Mouse (Mus musculus): ENCODE results near the gene Evx1.

Evx1 gene

DNA sequence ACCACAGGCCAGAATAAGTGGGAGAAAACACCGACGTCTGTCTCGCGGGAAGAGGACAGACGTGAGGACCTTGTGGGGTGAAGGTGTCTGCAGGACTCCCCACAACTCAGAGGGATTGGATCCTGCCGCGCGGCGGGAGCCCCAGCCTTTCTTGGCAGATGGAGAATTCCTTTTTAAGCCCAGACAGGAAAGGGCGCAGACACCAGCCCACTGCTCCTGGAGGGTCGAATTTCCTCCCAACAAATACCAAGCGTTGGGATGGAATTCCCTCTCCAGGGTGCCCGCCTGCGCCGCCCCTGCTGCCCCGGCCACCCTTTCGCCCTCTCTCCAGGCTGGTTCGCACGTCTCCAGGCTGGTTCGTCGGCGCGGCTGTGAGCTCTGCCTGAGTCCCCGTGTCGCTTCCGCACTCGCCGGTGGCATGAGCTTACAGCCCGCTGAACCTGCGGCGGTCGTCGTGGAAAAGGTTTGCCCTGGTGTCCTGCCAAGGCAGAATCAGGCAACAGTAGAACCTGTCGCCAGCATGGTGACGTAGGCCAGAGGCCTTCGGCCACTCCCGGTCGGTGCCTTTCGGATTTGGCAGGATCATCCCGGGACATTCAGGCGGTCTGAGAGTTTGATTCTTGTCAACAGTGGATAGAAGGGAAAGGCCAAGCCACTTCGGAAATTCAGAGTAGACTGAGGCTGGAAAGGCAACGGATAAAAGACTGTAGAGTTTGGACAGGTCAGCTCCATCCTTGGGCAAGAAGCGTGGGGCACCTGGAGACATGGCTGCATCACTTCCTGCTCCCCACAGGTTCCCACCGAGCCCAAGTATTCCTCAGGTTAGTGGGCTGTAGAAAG is 22.1 kb upstream of the Evx1 start:
- DNase-seq, result no peak

- no peak for DNase-seq
Measured at GRCm38 (mm10) chr6:52292328-52292727, 21.0 kb upstream of the Evx1 start.

DNA sequence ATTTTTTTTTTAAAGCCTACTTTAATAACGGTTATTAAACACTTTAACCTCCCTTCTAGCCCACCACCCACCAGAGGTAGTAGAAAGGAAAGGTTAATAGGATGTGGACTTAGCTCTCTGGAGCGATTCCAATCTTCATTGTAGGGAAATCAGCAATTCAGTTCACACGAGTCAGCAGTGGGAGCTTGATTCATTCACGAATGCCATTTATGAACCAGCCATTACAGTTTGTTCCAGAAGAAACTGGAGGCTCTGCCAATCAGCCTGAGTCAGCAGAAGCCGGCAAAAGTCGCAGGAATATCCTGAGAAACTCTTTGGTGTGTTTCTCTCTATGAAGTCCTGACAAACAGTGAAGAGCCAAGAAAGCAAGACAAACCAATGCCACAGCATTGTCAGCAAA is 18.7 kb upstream of the Evx1 start:
- DNase-seq, result peak in 1 of 2 experiments; percentile 26

GRCm38 (mm10) chr6:52298511-52298910 is 14.8 kb upstream of the Evx1 start:
- DNase-seq, result peak; percentile 46 to 56

DNA sequence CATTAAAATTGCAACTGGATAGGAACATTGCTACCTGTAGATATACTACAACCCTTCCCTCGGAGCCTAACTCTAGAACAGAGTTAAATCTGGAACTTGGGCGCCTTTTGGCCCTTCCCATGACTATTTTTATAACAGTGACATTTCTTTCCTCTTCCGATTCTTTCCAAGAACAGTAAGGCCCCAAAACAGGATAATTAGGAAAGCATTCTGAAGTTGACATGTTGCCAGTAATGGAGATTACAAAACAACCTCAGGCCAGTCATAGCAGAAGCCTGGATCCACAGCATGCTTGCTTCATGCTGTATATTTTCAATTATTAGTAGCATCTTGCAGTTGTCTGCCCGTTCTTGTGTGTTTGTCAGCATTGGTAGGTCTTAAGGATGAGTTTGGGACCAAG is 12.5 kb upstream of the Evx1 start:
- no peak for DNase-seq

DNA sequence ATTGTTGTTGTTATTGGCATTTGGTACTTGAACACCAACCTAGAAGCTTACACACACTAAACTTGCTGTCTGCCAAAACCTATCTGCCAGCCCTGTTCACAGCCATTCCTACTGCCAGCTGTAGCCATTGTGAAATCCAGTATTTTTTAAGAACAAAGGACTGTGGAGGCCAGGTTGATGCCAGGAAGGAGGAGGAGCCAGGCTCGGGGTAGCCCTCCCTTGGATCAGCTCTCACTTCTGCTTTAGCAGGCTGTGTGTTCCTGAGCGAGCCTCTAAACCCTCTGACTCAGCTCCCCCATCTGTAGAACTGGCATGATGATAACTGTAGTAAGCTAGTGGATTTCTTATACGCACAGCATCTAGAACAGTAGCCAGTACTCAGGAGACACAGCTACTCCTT is 9.9 kb upstream of the Evx1 start:
- no peak for DNase-seq

GRCm38 (mm10) chr6:52305877-52306389 is 7.4 kb upstream of the Evx1 start:
- DNase-seq, result peak; percentile 53 to 77

GRCm38 (mm10) chr6:52309766-52310165 is 3.5 kb upstream of the Evx1 start:
- DNase-seq, result peak; percentile 55 to 64

DNA sequence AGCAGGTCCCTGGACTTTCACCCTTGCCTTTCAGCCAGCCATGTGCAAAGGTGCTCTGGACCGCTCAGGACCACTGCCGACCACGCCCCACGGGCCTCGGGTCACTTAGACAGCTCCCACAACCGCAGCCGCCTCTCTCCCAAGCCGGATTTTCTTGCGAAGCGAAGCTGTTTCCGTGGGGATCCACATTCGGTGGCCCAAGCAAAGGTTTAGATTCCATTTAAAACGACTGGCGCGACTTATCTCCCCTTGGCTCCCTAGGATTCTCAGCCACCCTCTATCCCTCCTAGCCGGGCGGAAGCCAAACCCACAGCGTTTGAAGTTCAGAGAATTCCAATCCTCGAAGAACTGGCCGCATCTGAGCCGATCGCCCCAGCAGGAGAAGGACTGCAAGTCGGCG is 2.9 kb upstream of the Evx1 start:
- DNase-seq, result peak; percentile 71 to 81

DNA sequence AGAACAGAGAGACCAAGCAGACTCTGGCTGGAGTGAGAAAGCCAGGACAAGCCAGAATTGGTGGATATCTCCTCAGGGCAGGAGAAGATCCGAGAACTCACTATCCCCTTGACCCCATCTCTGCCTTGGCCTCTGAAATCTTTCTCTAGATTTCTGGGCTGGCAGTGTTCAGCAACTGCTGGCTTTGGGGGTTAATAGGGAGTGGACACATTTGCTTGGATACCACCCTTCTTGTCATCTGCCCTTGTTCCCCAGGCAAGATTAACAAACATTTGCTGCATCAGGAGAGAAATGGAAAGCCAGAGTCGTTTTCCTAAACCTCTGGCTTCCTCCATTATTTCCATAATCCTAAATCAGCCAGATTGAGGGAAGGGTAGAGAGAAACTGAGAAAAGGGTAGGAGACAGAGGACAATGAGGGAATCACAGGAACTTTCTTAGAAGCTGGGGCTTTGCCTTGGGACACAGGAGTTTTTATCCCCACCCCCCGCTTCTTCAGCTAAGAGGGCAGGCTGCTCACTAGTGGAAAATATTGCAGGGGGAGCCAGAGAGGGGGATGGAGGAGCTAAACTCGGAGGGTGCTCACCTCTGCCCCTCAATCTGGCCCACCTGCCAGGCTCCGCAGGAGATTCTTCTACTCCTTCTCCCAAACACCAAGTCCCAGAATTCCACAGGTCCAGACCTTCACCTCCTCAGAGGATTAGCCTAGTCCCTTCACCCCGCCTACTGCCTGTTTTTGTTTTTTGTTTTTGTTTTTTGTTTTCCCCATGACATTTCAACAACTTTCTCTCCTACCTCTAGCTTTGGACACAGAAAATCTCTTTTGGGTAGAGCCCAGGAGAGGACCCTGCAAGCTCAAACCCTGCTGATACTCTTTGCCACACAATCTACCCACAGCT is 1.4 kb upstream of the Evx1 start:
- no peak for DNase-seq

- peak in 1 of 2 experiments; percentile 6 for DNase-seq
Measured at GRCm38 (mm10) chr6:52312558-52312915, 761 bp upstream of the Evx1 start.

DNA sequence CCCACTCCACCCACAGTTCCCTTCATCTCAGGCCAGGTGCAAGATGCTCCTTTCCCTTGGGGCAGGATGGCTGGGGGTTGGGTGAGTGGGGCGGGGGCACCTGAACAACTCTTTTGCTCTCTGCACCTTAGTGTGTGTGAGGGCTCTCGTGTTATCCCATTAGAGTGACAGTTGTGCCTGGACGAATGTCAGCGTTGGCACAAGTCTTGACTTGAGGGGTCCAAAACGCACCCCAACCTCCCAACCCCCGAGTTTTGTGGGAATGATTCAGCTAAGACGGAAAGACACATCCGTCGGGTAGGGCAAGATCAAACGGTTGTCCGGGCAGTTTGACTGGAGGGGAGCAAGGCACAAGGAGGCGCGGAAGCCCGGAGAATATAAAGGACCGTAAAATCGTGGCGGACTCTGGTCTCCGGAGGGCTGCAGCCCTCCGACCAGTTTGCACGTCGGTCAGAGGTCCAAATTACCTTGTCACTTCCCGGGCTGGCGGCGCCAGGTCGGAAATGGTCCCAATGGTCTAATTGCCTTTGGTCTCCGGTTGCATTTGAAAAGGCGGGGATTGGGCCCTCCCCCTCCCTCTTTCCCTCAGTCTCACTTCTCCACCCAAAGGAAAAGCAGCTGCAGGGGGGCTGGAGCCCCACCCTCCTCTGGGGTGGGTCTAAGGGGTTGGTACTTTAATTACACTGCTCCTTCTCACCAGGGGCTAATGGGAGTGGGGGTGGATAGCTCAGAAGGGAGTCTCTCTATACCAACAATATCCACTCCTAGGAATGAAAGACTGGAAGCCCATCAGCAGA is 1.2 kb downstream of the Evx1 start:
- DNase-seq, result peak in 1 of 2 experiments; percentile 10

GRCm38 (mm10) chr6:52315441-52316412 is 2.4 kb downstream of the Evx1 start:
- DNase-seq, result peak in 1 of 2 experiments; percentile 12

- DNase-seq, result peak in 1 of 2 experiments; percentile 25
Measured at GRCm38 (mm10) chr6:52316413-52317184, 3.3 kb downstream of the Evx1 start.

DNA sequence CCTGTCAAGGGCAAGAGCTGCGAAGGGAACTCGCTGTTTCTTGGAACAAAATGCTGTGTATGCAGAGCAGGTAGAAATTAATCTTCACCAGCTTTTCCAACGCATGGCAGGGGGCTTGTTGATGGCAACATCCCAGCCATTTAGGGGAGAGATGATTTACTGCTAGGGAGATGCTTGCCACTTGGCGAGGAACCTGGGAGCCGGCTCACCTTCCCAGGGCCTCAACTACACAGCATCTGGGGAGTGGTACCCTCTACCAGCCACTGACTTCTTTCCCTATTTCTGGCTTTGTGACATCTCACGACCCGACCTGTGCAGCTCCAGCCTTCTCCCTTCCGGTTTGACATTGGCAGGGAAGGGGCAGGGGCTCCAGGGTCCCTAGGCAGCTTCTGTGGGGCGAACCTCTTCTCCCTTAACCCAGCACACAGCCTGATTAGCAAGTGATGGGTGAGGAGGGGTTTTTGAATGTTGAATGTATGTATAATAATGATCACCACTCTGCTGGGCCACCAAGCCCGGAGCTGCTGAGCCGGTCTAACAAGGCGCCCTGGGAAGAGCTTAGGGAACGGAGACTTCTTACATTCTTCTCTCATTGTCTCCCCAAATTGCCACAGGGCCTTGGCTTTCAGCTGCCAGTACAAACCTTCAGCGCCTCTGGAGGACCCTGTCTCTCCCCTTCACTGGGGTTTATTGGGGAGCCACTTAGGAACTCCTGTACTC is 4.3 kb downstream of the Evx1 start:
- no peak for DNase-seq

DNA sequence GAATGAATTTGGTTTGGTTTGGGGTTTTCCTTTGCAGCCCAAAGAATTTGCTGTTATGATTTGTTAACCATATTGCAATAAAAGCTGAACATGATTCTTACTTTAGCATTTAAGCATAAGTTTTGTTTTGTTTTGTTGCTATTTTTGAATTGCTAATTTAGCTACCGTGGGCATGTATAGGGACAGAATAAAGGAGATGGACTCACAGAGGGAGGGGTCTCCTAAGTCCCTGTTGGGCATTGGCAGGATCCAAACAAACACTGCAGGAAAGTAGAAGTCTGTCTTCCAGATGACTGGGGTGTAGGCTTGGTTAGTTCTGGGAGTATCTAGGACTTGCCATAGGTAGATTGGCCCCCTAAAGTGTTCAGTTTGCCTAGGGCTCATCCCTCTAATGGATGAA is 5.0 kb downstream of the Evx1 start:
- no peak for DNase-seq

DNA sequence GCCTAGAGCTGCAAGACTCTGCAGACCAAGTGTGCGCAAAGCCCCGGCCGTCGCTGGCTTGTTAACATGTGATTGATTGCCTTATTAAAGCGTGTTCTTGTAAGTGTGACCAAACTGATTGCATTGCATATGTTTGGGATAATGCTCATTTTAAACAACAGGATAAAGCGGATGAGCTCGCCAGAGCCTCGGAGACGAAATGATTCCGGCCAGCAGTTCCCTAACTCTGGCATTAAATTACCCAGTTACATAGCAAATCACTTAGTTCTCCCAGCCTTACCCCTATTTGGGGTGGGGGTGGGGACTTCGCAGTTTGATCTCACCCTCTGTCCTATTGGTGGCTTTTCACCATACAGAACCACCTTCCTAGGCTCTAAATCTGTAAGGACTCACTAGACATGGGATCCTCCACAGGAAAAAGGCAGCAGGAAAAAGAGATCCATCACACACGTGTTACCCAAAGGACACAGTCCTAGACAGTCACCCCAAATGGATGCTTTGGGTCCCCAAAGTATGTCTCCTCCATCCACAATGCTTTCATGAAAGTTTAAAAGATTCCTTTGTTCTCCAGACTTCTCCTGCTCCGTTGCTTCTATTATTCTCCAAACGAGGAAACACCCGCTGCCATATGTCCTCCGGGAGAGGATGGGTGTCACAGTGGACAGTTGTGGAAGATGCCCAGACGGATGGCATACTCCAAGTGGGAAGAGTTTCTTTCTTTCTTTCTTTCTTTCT is 6.8 kb downstream of the Evx1 start:
- DNase-seq, result no peak

DNA sequence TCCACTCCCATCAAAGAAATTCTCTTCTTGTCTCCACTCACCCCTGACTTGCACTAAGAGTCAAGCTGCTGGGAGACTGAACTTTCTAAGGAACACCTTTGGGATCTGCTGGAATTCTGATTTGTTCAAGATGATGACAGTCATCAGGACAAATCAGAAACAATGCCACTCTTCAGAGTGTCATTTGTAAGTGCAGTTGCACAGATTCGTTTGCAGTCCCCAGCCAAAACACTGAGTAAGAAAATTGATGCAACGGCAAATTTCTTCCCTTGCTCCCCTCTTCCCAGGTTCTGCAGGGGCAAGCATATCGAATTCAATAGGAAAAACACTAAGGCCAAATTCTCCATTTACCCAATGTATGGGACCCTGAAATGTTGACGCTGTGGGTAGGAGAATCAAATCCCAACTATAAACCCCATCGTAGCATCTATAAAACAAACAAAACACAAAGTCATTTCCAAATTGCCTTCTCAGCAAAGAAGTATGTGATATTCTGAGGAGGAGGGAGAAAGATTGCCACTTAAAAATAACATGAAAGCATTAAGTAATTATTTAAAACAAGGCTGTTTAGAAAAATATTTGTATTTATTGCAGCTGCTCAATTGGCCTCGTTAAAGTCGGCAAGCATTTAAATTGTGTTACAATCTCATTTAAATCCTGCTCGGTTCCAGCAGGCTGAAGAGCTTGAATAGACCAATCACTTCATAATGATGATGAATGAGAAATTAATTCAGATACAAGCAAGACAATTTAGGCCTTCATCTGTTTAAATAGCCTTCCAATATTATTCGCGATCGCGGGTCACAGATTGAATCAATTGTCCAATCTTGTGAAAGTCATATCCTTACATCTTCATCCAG is 7.9 kb downstream of the Evx1 start:
- no peak for DNase-seq

Data from kidney, postnatal 36 days (tissue).